Mouse (Mus musculus): ENCODE measurements around the gene Inpp5d.

Gene Inpp5d

GRCm38 (mm10) chr1:87709020-87709419, 88.9 kb downstream of the Inpp5d start:
- DNase-seq (ENCODE audit: low spot score in 2 of 2): no peak

- no peak for DNase-seq (ENCODE audit: low spot score in 2 of 2)
Observed at GRCm38 (mm10) chr1:87709661-87710270, 89.7 kb downstream of the Inpp5d start.

DNA sequence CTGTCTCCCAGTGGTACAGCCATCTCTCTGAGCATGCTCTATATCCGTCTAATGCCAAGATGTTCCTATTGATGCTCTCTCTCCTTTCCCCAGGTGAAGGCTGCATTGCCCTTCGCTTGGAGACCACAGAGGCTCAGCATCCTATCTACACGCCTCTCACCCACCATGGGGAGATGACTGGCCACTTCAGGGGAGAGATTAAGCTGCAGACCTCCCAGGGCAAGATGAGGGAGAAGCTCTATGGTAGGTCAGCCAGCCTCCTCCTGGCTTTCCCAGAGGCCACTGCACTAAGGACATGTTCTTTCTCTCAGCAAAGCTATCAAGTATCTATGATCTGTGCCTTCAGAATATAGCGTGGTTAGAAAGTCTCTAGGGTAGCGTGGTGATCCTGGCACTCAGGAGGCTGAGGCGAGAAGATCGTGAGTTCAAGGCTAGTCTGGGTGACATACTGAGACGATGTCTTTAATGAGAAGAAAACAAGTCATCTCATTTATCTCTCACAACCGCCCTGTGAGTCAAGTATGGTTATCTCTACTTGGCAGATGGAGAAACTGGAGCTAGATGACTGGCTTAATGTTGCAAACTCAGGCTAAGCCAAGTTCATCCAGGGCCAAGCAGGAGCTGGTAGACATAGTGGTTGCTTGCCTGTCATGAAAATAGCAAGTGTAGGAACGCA, 92.0 kb downstream of the Inpp5d start:
- no peak for DNase-seq (ENCODE audit: low spot score in 2 of 2)

DNA sequence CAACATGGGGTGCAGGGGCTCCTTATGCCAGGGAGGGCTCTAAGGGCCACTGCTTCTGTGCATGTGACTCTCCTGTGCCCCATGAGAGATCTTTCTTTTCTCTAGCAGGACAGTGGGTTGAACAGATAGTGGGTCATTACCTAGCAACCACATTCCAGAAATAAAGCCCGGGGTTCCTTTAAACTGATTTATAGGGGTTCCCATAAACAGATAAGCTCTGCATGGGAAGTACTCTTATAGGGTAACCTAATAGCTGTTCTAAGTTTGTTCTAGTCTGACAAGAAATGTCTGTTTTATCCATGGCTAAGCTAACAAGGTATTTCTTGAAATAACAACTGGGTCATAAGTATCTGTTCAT, 92.5 kb downstream of the Inpp5d start:
- no peak for DNase-seq (ENCODE audit: low spot score in 2 of 2)

GRCm38 (mm10) chr1:87721382-87721781, 101.3 kb downstream of the Inpp5d start:
- peak in 1 of 2 experiments; percentile 23 for DNase-seq (ENCODE audit: low spot score in 2 of 2)

- DNase-seq (ENCODE audit: low spot score in 2 of 2): no peak
Observed at GRCm38 (mm10) chr1:87722081-87722480, 102.0 kb downstream of the Inpp5d start.

DNA sequence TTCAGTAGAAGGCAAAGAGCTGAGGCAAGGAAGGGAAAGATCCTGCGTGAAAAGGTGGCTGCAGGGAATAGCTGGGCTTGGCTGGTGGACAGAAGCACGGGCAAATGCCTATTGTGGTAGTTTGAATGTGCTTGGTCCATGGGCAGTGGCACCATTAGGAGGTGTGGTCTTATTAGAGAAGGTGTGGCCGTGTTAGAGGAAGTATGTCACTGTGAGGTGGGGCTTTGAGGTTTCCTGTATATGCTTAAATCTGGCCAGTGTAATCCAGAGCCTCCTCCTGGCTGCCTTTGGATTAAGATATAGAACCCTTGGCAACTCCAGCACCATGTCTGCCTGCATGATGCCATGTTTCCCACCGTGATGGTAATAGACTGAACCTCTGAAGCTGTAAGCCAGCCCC, 103.2 kb downstream of the Inpp5d start:
- DNase-seq (ENCODE audit: low spot score in 2 of 2): no peak

- no peak for DNase-seq (ENCODE audit: low spot score in 2 of 2)
Observed at GRCm38 (mm10) chr1:87729070-87729469, 109.0 kb downstream of the Inpp5d start.

DNA sequence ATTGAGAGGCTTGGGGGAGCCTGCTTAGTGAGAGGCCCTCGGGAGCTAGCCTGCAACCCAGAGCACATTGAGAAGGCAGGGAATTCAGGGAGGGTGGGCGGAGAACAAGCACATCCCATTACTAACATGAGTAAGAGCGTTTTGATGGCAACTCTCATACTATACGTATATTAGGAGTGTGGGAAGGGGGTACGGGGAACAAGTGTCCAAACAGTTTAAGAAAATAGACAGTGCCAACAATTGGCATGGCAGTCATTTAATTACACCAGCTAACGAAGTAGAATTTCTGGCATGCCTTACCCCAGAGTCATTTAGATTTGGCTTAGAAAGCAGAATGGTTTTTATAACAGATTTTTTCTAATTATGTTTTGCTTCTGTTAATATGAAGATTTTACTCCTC, 109.7 kb downstream of the Inpp5d start:
- no peak for DNase-seq (ENCODE audit: low spot score in 2 of 2)

DNA sequence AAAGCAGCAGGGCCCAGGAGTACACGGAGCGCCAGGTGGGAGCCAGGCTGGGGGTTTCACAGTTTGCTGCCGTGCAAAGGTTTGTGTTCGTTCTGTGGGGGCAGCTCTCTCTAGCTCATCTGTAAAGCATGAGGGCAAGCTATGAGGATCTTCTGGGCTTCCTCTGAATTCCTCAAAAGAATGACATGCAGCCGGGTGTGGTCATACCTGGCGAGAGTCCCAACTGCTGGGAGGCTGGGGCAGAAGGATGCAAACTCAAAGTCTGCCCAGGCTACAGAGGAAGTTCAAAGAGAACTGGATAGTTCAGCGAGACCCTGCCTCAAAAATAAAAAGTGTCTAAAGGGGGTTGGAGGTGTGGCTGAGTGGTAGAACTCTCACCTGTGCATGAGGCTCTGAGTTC, 110.2 kb downstream of the Inpp5d start:
- no peak for DNase-seq (ENCODE audit: low spot score in 2 of 2)

- DNase-seq (ENCODE audit: low spot score in 2 of 2): no peak
Observed at GRCm38 (mm10) chr1:87733212-87733611, 113.1 kb downstream of the Inpp5d start.

DNA sequence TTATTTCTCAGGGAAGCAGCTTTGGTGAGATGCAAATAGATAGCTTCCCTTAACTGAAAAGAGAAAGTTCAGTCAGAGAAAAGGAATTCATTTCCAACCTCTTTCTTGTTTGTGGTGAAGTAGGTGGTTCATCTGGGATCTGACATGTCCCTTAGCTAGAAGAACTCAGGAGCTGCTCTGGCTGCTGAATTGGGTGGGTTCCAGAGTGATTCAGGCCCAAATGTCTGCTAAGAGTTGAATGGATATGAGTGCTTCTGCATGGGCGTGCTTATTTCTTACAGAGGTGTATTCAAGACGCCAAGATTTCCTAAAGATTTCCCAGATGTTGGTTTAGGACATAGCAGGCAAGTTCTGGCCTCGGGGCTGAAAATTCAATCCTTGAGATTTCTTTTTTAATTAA, 114.0 kb downstream of the Inpp5d start:
- no peak for DNase-seq (ENCODE audit: low spot score in 2 of 2)

DNA sequence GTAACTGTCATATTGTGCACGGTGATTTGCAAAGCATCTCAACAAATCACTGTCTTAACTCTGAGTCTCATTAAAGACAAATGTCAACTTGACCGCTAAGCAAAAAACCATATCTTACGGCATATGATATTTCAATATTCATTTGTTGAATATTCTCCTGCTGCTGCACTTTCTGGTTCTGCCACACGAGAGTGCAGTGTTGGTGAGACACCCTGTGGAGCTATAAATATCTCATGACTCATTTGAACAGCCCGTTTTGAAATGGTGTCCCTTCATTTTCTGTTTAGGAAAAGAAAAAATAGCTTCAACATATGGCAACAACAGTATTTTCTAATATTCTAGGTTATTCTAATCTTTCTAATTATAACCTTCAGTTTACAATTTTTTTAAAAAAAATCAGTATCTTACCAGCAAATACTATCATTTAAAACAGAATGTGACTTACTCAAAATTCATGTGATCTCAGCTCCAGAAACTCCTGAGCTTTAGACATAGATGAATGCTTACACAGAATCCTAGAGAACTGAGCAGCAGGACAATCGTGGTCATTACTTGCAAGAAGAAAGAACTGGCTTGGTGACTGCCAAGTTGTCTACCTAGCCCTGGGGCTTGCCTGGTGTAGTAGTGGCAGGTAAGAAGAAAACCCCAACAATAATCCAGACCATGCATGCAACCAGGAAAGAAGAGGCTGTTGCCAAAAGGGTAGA, 120.6 kb downstream of the Inpp5d start:
- no peak for DNase-seq (ENCODE audit: low spot score in 2 of 2)

GRCm38 (mm10) chr1:87749360-87749973, 129.4 kb downstream of the Inpp5d start:
- no peak for DNase-seq (ENCODE audit: low spot score in 2 of 2)

- peak; percentile 91 to 92 for DNase-seq (ENCODE audit: low spot score in 2 of 2)
Observed at GRCm38 (mm10) chr1:87755641-87756470, 135.7 kb downstream of the Inpp5d start, which contains the start of gene Atg16l1. Gene Atg16l1, plus strand, starts transcription at chr1:87755870.

DNA sequence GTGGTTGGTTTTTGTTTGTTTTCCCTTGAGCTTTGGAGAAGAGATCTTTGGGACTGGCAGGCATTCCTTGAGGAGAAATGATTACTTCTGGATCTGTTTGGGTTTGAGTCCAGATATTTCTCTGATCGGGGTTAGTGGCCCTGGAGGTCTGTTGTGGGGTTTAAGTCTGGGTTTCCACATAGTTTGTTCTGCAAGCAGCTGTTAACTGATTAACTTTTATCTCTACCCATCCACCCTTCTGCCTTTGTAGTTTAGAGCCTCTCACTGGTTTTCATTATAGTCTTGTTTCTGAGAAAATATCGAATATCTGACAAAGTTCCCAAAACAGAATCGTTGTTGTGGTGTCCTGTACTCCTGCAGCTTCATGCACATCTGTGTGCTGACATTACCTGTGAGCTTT, 143.7 kb downstream of the Inpp5d start:
- no peak for DNase-seq (ENCODE audit: low spot score in 2 of 2)

- DNase-seq (ENCODE audit: low spot score in 2 of 2): no peak
Observed at GRCm38 (mm10) chr1:87765741-87766140, 145.6 kb downstream of the Inpp5d start.

DNA sequence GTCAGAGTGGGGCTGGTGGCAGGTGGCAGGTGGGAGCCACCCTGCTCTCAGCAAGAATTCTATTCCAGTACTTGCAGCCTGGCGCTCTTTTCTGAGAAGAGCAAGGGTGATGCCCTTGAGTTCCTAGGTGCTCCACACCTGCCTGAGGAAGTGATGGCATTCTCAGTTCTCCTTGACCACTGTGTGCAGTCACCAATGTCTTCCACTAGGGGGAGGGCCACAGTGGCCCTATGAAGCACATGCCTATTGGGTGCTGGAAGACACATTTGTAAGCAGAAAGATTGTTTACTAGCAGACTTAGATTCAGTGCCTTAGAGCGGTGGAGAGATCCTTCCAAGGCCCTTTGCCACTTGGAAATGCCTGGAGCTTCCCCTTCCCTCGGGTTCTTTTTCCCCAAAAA, 146.1 kb downstream of the Inpp5d start:
- DNase-seq (ENCODE audit: low spot score in 2 of 2): no peak

GRCm38 (mm10) chr1:87769263-87769662, 149.2 kb downstream of the Inpp5d start:
- no peak for DNase-seq (ENCODE audit: low spot score in 2 of 2)

Measured in urinary bladder, postnatal 4 days (tissue).